Mouse (Mus musculus) bone marrow macrophage, adult 2 months (primary cell): ENCODE measurements around the gene Tada2a. TPM values are rescaled to one million over a fixed set of nuclear protein-coding genes. Genes with fewer than 3 reads are reported as not detected.

Source experiments
- H3K27ac ChIP-seq: 2 replicates; pipeline ENCODE4 v1.5.1; 2012; ENCODE audit warnings: low read depth, low read length; ENCODE audit not compliant: insufficient read depth
- H3K4me1 ChIP-seq: 2 replicates; pipeline ENCODE4 v1.6.1; 2012; ENCODE audit warnings: low read length; ENCODE audit not compliant: control insufficient read depth, insufficient read depth
- H3K4me3 ChIP-seq: 2 replicates; pipeline ENCODE4 v1.5.1; 2012; ENCODE audit warnings: mild to moderate bottlenecking, low read length, moderate library complexity; ENCODE audit not compliant: insufficient read depth
- CTCF ChIP-seq: IDR thresholded peaks from 2 replicates; pipeline ENCODE4 v1.5.1; 2012; ENCODE audit warnings: low read depth, mild to moderate bottlenecking, low read length, moderate library complexity
- POLR2A ChIP-seq: IDR thresholded peaks from 2 replicates; pipeline ENCODE4 v1.6.1; 2012; ENCODE audit warnings: mild to moderate bottlenecking, low read depth, low read length, borderline replicate concordance
- polyA plus RNA-seq: library from polyadenylated mRNA; stranded (reverse); fragments of >200 nt; gene quantifications from 2 replicates; pipeline ENCODE4 v1.2.4, GENCODE M21; 2012; ENCODE audit not compliant: missing spikeins, insufficient read depth, insufficient read length

The Tada2a gene
- 9.6 and 13.5 TPM in 2 replicates for polyA plus RNA-seq

DNA sequence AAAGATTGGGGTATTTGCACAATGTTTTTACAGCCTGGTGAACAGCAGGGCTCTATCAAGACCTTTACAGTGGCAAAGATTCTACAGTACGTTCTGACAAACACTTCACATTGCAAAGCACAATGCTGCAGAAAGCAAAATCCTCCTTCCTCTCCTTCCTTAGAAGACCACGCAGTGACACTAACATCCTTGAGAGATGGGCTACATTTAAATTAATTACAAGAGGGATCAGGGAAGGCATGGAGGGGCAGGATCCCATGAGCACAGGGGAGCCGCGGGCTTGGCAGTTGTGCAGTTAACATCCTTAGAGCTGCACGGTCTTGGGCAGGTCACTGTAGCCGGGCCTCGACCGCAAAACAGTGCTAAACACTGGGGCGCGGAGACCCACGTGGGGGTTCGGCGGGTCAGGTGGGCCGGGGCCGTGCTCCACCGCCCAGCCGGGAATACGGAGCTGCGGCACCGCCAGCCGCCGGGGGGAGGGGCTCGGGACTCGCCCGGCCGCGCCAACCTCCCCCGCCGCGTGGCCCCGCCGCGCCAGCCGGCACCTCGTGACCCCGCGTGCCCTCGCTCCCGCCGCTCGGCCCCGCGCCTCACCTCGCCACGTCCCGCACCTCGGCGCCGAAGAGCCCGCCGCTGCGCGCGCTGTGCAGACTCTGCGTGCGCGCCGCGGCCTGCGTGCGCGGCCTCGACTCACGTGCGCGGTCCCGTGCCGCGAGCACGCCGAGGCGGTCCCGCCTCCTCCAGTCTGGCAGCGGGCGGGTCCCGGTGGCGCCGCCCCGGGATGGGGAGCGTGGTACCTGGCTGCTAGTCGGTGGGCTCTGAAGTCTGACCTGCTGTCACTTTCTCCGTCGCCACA is at the start of gene Tada2a, which contains the start of gene Acaca:
Tada2a (minus strand) TSS at position 658 of the 856 bp plus-strand sequence.
Acaca (plus strand) TSS at position 730 of the 856 bp plus-strand sequence.
- TF ChIP-seq CTCF (no peak), POLR2A (no peak)
- no peak within 1 kb of the TSS for H3K27ac ChIP-seq

DNA sequence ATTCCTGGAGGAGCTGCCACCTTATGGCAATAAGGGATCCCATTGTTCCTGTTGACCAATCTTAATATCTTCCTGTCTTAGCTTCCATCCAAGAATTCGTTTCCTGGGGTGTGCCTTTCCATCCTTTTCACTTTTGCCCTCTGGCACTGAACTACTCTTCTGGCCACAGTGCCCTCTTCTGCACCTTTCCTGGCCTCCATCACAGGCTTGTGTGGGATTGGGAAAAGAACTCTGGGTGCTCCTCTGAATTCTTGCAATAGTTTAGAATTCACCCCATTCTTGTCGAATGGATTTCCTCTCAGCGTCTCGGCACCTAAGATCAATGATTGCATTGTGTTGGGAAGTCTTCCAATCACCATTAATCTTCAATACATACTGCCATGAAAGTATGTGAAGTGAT is 49.2 kb upstream of the Tada2a start:
- Histone ChIP-seq H3K4me1 (peaks cover 18% of the 10 kb centered on the region), H3K27ac (no peak overlapping the region), H3K4me3 (no peak overlapping the region)
- TF ChIP-seq POLR2A (no peak), CTCF (no peak)

More for the DNA sequence above, at the start of gene Tada2a, which contains the start of gene Acaca:
- Histone ChIP-seq H3K4me3 (peak within 1 kb of the TSS; percentile 81), H3K4me1 (peaks cover 2% of the 10 kb centered on the region; the same call in 1 of the 2 replicates)

- TF ChIP-seq POLR2A: no peak
- TF ChIP-seq CTCF: no peak
- peaks cover 6% of the 10 kb centered on the region; the same call in 1 of the 2 replicates for H3K4me1 ChIP-seq
- no peak overlapping the region for H3K4me3 ChIP-seq
- H3K27ac ChIP-seq: no peak overlapping the region
Observed at GRCm38 (mm10) chr11:84172539-84173435, 43.4 kb upstream of the Tada2a start.

- no peak for TF ChIP-seq CTCF
- no peak for TF ChIP-seq POLR2A
- Histone ChIP-seq H3K4me1 (no peaks in the 10 kb centered on the region), H3K27ac (no peak overlapping the region), H3K4me3 (no peak overlapping the region)
Observed at GRCm38 (mm10) chr11:84168701-84169288, 39.4 kb upstream of the Tada2a start.

- H3K27ac ChIP-seq: no peak within 1 kb of the TSS
- no peak for TF ChIP-seq CTCF
- TF ChIP-seq POLR2A: no peak
- no peaks in the 10 kb centered on the region for H3K4me1 ChIP-seq
- H3K4me3 ChIP-seq: no peak within 1 kb of the TSS
Observed at GRCm38 (mm10) chr11:84167046-84167526, 37.7 kb upstream of the Tada2a start, which contains the start of gene Gm11437. Gene Gm11437, minus strand, starts transcription at chr11:84167476.

GRCm38 (mm10) chr11:84164561-84164960 is 35.2 kb upstream of the Tada2a start:
- Histone ChIP-seq H3K27ac (no peak overlapping the region), H3K4me1 (0 out of 2 replicates have a peak, but pooled peaks cover 2% of the 10 kb centered on the region), H3K4me3 (no peak overlapping the region)
- TF ChIP-seq POLR2A: no peak
- no peak for TF ChIP-seq CTCF

- Histone ChIP-seq H3K27ac (no peak overlapping the region), H3K4me1 (0 out of 2 replicates have a peak, but pooled peaks cover 2% of the 10 kb centered on the region), H3K4me3 (no peak overlapping the region)
- TF ChIP-seq CTCF (no peak), POLR2A (no peak)
Observed at GRCm38 (mm10) chr11:84164123-84164522, 34.7 kb upstream of the Tada2a start.

GRCm38 (mm10) chr11:84156535-84157262 is 27.3 kb upstream of the Tada2a start:
- H3K4me3 ChIP-seq: no peak overlapping the region
- H3K27ac ChIP-seq: no peak overlapping the region
- TF ChIP-seq CTCF: no peak
- no peak for TF ChIP-seq POLR2A
- 0 out of 2 replicates have a peak, but pooled peaks cover 2% of the 10 kb centered on the region for H3K4me1 ChIP-seq

DNA sequence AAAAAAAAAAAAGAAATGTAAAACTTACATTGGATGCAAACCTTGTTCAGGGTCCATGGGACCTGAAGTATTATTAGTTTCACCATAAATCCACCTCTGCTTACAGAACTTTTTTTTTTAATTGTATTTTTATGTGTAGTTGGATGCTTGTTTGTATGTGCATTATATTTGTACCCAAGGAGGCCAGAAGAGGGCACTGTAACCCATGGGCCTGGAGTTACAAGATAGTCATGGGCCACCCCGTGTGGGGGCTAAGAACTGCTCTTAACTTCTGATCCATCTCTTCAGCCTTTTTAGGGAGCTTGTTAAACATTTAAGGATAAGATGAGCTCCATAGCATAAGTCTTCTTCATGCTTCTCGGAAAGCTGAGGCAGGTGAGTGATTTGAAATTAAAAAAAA is 21.5 kb upstream of the Tada2a start:
- Histone ChIP-seq H3K4me3 (no peak overlapping the region), H3K27ac (no peak overlapping the region), H3K4me1 (no peaks in the 10 kb centered on the region)
- no peak for TF ChIP-seq POLR2A
- TF ChIP-seq CTCF: peak; percentile 39; the same call in 1 of the 2 replicates
